Mouse (Mus musculus): ENCODE results near the gene Lrwd1. TPM values are rescaled to one million over a fixed set of nuclear protein-coding genes. Genes with fewer than 3 reads are reported as not detected.

Lrwd1 gene
- polyA plus RNA-seq (2014; fragmentation: Illumina TruSeq; extraction: RNeasy Lipid Tissue Mini Kit (QIAGEN cat#74804); ENCODE audit: low read depth, low replicate concordance) = 0.44 TPM

GRCm38 (mm10) chr5:136135571-136136291 is at the start of gene Lrwd1, which contains the start of gene Alkbh4:
Gene Lrwd1, minus strand, starts transcription at chr5:136136074.
Gene Alkbh4, plus strand, starts transcription at chr5:136136146.

GRCm38 (mm10) chr5:136170512-136171362 is 34.9 kb upstream of the Lrwd1 start, which contains the start of gene Orai2:
Gene Orai2, minus strand, starts transcription at chr5:136170713.

GRCm38 (mm10) chr5:136115891-136116783 is 19.7 kb downstream of the Lrwd1 start, which contains the start of gene Polr2j:
Gene Polr2j, plus strand, starts transcription at chr5:136116631.

GRCm38 (mm10) chr5:136083669-136084107 is 52.2 kb downstream of the Lrwd1 start, which contains the start of gene Rasa4:
Gene Rasa4, plus strand, starts transcription at chr5:136083916.

Other genes with a start within 250 kb of the Lrwd1 start
- not detected for gene Hspb1, start 248.2 kb downstream of the Lrwd1 start, polyA plus RNA-seq (2014; fragmentation: Illumina TruSeq; extraction: RNeasy Lipid Tissue Mini Kit (QIAGEN cat#74804); ENCODE audit: low read depth, low replicate concordance)
- gene Ywhag, start 201.5 kb downstream of the Lrwd1 start, polyA plus RNA-seq (2014; fragmentation: Illumina TruSeq; extraction: RNeasy Lipid Tissue Mini Kit (QIAGEN cat#74804); ENCODE audit: low read depth, low replicate concordance) = 44.8 TPM
- 0.40 TPM for gene Ssc4d, start 161.5 kb downstream of the Lrwd1 start, polyA plus RNA-seq (2014; fragmentation: Illumina TruSeq; extraction: RNeasy Lipid Tissue Mini Kit (QIAGEN cat#74804); ENCODE audit: low read depth, low replicate concordance)
- gene Zp3, start 156.0 kb downstream of the Lrwd1 start, polyA plus RNA-seq (2014; fragmentation: Illumina TruSeq; extraction: RNeasy Lipid Tissue Mini Kit (QIAGEN cat#74804); ENCODE audit: low read depth, low replicate concordance) = not detected
- 0.16 TPM for gene Dtx2, start 141.3 kb downstream of the Lrwd1 start, polyA plus RNA-seq (2014; fragmentation: Illumina TruSeq; extraction: RNeasy Lipid Tissue Mini Kit (QIAGEN cat#74804); ENCODE audit: low read depth, low replicate concordance)
- gene Upk3b, start 97.6 kb downstream of the Lrwd1 start, polyA plus RNA-seq (2014; fragmentation: Illumina TruSeq; extraction: RNeasy Lipid Tissue Mini Kit (QIAGEN cat#74804); ENCODE audit: low read depth, low replicate concordance) = 0.36 TPM
- not detected for gene Upk3bl, start 81.6 kb downstream of the Lrwd1 start, polyA plus RNA-seq (2014; fragmentation: Illumina TruSeq; extraction: RNeasy Lipid Tissue Mini Kit (QIAGEN cat#74804); ENCODE audit: low read depth, low replicate concordance)
- gene Rasa4, start 52.2 kb downstream of the Lrwd1 start, polyA plus RNA-seq (2014; fragmentation: Illumina TruSeq; extraction: RNeasy Lipid Tissue Mini Kit (QIAGEN cat#74804); ENCODE audit: low read depth, low replicate concordance) = 0.32 TPM
- 5.5 TPM for gene Polr2j, start 19.4 kb downstream of the Lrwd1 start, polyA plus RNA-seq (2014; fragmentation: Illumina TruSeq; extraction: RNeasy Lipid Tissue Mini Kit (QIAGEN cat#74804); ENCODE audit: low read depth, low replicate concordance)
- 0.69 TPM for gene Alkbh4, start 72 bp upstream of the Lrwd1 start, polyA plus RNA-seq (2014; fragmentation: Illumina TruSeq; extraction: RNeasy Lipid Tissue Mini Kit (QIAGEN cat#74804); ENCODE audit: low read depth, low replicate concordance)
- gene Orai2, start 34.6 kb upstream of the Lrwd1 start, polyA plus RNA-seq (2014; fragmentation: Illumina TruSeq; extraction: RNeasy Lipid Tissue Mini Kit (QIAGEN cat#74804); ENCODE audit: low read depth, low replicate concordance) = 0.49 TPM
- gene Prkrip1, start 62.9 kb upstream of the Lrwd1 start, polyA plus RNA-seq (2014; fragmentation: Illumina TruSeq; extraction: RNeasy Lipid Tissue Mini Kit (QIAGEN cat#74804); ENCODE audit: low read depth, low replicate concordance) = 17.3 TPM
- gene Sh2b2, start 110.5 kb upstream of the Lrwd1 start, polyA plus RNA-seq (2014; fragmentation: Illumina TruSeq; extraction: RNeasy Lipid Tissue Mini Kit (QIAGEN cat#74804); ENCODE audit: low read depth, low replicate concordance) = not detected